Mouse (Mus musculus) embryonic fibroblast, embryonic 13.5 days (primary cell): ENCODE data around the gene Gm10100.

ENCODE experiments used
- CTCF ChIP-seq: IDR thresholded peaks from 2 replicates; pipeline ENCODE4 v1.5.1; 2011; ENCODE audit warnings: mild to moderate bottlenecking, control low read depth, low read length, moderate library complexity, borderline replicate concordance; ENCODE audit not compliant: insufficient read depth
- POLR2A ChIP-seq: IDR thresholded peaks from 2 replicates; pipeline ENCODE4 v1.6.1; 2011; ENCODE audit warnings: low read depth, mild to moderate bottlenecking, control low read depth, low read length, moderate library complexity

- no peak for TF ChIP-seq CTCF
- TF ChIP-seq POLR2A: no peak
These were observed 12.6 kb downstream of the Gm10100 start for GRCm38 (mm10) chr10:77738929-77739328.
